Mouse (Mus musculus): ENCODE data around the gene Rock2. TPM values are rescaled to one million over a fixed set of nuclear protein-coding genes. Genes with fewer than 3 reads are reported as not detected.

Rock2 gene
- polyA plus RNA-seq, 1 experiment from 2014 or later, result 19.6 TPM

DNA sequence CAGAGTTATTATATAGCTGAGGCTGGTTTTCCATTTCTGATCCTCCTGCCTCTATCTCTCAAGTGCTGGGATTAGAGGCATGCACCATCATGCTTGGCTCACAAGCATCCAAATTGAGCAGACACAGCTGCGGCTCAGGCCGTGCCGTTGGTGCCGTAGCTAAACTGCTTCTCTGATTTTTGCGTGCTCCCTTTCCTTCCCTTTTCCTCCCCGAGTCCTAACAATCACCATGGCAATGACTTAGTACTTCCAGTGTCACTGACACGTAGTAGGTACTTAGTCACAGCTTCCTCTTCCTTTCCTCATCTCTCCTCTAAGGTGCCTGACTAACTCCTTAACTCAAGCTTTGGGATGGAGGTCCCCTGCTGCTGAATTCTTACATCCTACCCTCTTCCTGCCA is 19.0 kb upstream of the Rock2 start:
- H3K9me3 ChIP-seq, result no peaks in the 10 kb centered on the region
- no peak for DNase-seq (ENCODE audit: low spot score)
- peaks cover 58% of the 10 kb centered on the region for H3K4me1 ChIP-seq
- H3K36me3 ChIP-seq, result no peaks in the 10 kb centered on the region
- H3K4me3 ChIP-seq, result no peak overlapping the region
- no peaks in the 10 kb centered on the region for H3K27me3 ChIP-seq (ENCODE audit: insufficient read depth, poor library complexity, severe bottlenecking)
- 63% methylated on average over 7 of the region's 7 CpGs for WGBS
- H3K27ac ChIP-seq, result no peak overlapping the region; the same call in 1 of the 2 replicates

- no peak for DNase-seq (ENCODE audit: low spot score)
- Histone ChIP-seq H3K27ac (peak overlapping the region; percentile 67), H3K27me3 (ENCODE audit: insufficient read depth, poor library complexity, severe bottlenecking) (no peaks in the 10 kb centered on the region), H3K4me1 (peaks cover 54% of the 10 kb centered on the region), H3K9me3 (no peaks in the 10 kb centered on the region), H3K36me3 (no peaks in the 10 kb centered on the region), H3K4me3 (no peak overlapping the region)
- 37% methylated on average over 3 of the region's 3 CpGs for WGBS
These were observed 18.0 kb upstream of the Rock2 start for GRCm38 (mm10) chr12:16876667-16877066.

- 48% methylated on average over 5 of the region's 5 CpGs for WGBS
- Histone ChIP-seq H3K27me3 (ENCODE audit: insufficient read depth, poor library complexity, severe bottlenecking) (no peaks in the 10 kb centered on the region), H3K9me3 (no peaks in the 10 kb centered on the region), H3K36me3 (no peaks in the 10 kb centered on the region), H3K4me3 (no peak overlapping the region), H3K27ac (peak overlapping the region; percentile 67), H3K4me1 (peaks cover 54% of the 10 kb centered on the region)
- no peak for DNase-seq (ENCODE audit: low spot score)
These were observed 17.6 kb upstream of the Rock2 start for GRCm38 (mm10) chr12:16877141-16877540.

DNA sequence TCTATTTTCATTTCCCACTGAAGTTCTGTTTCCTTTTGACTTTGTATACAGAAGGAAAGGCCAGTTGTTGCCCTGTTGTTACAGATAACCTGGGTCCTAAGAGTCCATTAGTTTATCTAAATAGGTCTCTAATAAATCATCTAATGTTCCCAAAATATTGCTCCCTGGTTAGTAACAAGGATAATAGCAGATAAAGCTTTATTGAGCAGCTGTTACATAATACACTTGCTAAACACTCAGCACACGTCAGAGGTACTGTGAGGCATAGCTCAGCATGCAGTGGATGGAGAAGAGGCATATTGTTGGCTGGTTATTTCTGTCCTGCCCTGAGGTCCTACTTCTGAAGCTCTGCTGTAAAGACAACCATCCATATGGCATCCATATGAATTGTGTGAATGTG is 17.0 kb upstream of the Rock2 start:
- no peak overlapping the region for H3K4me3 ChIP-seq
- no peaks in the 10 kb centered on the region for H3K27me3 ChIP-seq (ENCODE audit: insufficient read depth, poor library complexity, severe bottlenecking)
- peaks cover 59% of the 10 kb centered on the region for H3K4me1 ChIP-seq
- no peak for DNase-seq (ENCODE audit: low spot score)
- H3K9me3 ChIP-seq, result no peaks in the 10 kb centered on the region
- 29% methylated on average over 1 of the region's 1 CpGs for WGBS
- no peaks in the 10 kb centered on the region for H3K36me3 ChIP-seq
- H3K27ac ChIP-seq, result no peak overlapping the region

DNA sequence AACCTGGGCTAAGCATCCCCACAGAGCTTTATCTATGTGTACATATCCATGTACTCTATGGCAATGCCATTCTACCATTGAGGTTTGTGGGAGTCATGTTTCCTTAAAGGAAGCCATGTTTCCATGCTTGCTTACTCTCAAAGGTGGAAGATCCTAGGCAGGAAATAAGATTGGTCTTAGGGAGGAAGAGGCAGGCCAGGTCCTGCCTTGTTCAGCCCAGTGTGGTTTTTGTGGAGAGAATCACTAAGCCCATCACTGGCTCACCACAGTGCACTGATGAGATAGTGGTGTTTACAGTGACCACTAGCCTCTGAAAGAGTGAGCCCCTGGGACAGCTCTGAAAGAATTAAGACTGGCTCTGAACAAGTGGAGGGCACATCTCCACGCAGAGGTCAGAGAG is 15.3 kb upstream of the Rock2 start:
- WGBS, result 69% methylated on average over 1 of the region's 1 CpGs
- peaks cover 54% of the 10 kb centered on the region for H3K4me1 ChIP-seq

DNA sequence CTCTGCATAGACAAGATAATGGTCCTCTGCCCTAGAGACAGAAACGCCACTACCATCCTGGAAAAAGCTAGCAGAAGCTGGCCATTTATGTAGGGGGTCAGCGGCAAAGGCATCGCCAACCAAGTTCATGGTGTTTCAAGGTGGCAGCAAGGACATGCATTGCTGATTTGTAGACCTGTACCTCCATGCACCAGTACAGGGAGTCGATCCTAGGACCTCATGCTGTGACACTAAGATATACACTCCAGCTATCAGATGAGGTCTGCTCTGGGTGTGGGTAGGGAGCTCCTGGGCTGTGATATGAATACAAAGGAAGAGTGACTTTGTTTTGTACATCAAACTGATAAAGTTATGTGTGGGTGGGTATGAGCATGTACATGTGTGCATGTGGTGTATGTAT is 14.6 kb upstream of the Rock2 start:
- no peaks in the 10 kb centered on the region for H3K27me3 ChIP-seq (ENCODE audit: insufficient read depth, poor library complexity, severe bottlenecking)
- WGBS, result 73% methylated on average over 4 of the region's 4 CpGs
- no peak overlapping the region for H3K4me3 ChIP-seq
- H3K9me3 ChIP-seq, result no peaks in the 10 kb centered on the region
- no peak for DNase-seq (ENCODE audit: low spot score)
- H3K36me3 ChIP-seq, result no peaks in the 10 kb centered on the region
- peaks cover 46% of the 10 kb centered on the region for H3K4me1 ChIP-seq
- H3K27ac ChIP-seq, result no peak overlapping the region

More for the DNA sequence above, 15.3 kb upstream of the Rock2 start:
- Histone ChIP-seq H3K36me3 (no peaks in the 10 kb centered on the region), H3K4me3 (no peak overlapping the region), H3K27ac (no peak overlapping the region), H3K27me3 (ENCODE audit: insufficient read depth, poor library complexity, severe bottlenecking) (no peaks in the 10 kb centered on the region), H3K9me3 (no peaks in the 10 kb centered on the region)
- DNase-seq (ENCODE audit: low spot score), result no peak

DNA sequence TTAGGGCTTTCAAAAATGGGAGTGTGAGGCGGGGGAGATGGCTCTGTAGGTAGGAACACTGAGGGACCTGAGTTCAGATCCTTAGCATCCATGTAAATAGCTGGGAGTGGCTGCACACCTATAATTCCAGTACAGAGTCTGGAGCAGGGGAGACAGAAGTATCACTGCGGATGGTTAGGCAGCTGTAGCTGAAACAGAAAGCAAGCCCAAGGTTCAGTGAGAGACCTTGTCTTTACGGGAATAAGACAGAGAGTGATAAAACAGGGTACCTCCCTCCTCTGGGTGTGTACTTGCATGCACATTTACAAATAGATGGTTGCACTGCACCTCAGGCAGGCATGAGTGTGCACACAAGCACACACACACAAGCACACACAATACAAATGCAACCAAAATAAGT is 12.3 kb upstream of the Rock2 start:
- no peaks in the 10 kb centered on the region for H3K9me3 ChIP-seq
- H3K4me1 ChIP-seq, result peaks cover 35% of the 10 kb centered on the region
- H3K4me3 ChIP-seq, result no peak overlapping the region
- no peak for DNase-seq (ENCODE audit: low spot score)
- no peaks in the 10 kb centered on the region for H3K27me3 ChIP-seq (ENCODE audit: insufficient read depth, poor library complexity, severe bottlenecking)
- H3K36me3 ChIP-seq, result no peaks in the 10 kb centered on the region
- 71% methylated on average over 3 of the region's 3 CpGs for WGBS
- H3K27ac ChIP-seq, result 0 out of 2 replicates have a peak overlapping the region, but pooled peaks have one; percentile 75

- 41% methylated on average over 7 of the region's 7 CpGs for WGBS
- Histone ChIP-seq H3K4me1 (peaks cover 32% of the 10 kb centered on the region), H3K27ac (peak overlapping the region; percentile 75), H3K36me3 (no peaks in the 10 kb centered on the region), H3K9me3 (no peaks in the 10 kb centered on the region), H3K27me3 (ENCODE audit: insufficient read depth, poor library complexity, severe bottlenecking) (no peaks in the 10 kb centered on the region), H3K4me3 (no peak overlapping the region)
- DNase-seq (ENCODE audit: low spot score), result peak; percentile 77
These were observed 11.6 kb upstream of the Rock2 start for GRCm38 (mm10) chr12:16883111-16883510.

GRCm38 (mm10) chr12:16884534-16884933 is 10.2 kb upstream of the Rock2 start:
- H3K4me1 ChIP-seq, result peaks cover 24% of the 10 kb centered on the region
- 82% methylated on average over 4 of the region's 4 CpGs for WGBS
- H3K27ac ChIP-seq, result no peak overlapping the region
- H3K36me3 ChIP-seq, result no peaks in the 10 kb centered on the region
- DNase-seq (ENCODE audit: low spot score), result peak; percentile 58
- no peak overlapping the region for H3K4me3 ChIP-seq
- no peaks in the 10 kb centered on the region for H3K27me3 ChIP-seq (ENCODE audit: insufficient read depth, poor library complexity, severe bottlenecking)
- no peaks in the 10 kb centered on the region for H3K9me3 ChIP-seq

DNA sequence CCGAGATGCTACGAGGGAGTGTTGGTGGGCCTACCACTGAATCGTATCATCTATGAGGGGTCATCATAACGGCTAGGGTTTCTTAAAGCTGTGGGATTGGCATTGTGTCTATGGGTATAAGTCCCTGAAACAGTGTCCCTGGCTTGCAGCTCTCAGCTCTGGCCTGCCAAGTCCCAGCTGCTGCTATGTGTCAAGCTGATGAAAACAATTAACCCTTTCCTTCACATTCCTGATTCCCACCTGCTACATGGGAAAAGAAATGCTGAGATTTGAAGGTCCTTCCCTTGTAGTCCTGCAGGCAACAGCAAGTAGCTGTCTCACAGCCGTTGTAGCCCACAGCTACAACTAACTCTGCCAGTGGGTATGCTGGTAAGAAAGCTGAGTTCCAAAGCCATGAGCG is 8.3 kb upstream of the Rock2 start:
- no peak overlapping the region for H3K27ac ChIP-seq
- H3K4me3 ChIP-seq, result no peak overlapping the region
- H3K36me3 ChIP-seq, result no peaks in the 10 kb centered on the region
- H3K27me3 ChIP-seq (ENCODE audit: insufficient read depth, poor library complexity, severe bottlenecking), result no peaks in the 10 kb centered on the region
- WGBS, result 85% methylated on average over 6 of the region's 6 CpGs
- peak; percentile 48 for DNase-seq (ENCODE audit: low spot score)
- H3K4me1 ChIP-seq, result peaks cover 24% of the 10 kb centered on the region
- H3K9me3 ChIP-seq, result no peaks in the 10 kb centered on the region

GRCm38 (mm10) chr12:16893039-16893438 is 1.7 kb upstream of the Rock2 start:
- 79% methylated on average over 2 of the region's 2 CpGs for WGBS
- no peak for DNase-seq (ENCODE audit: low spot score)
- Histone ChIP-seq H3K4me3 (no peak overlapping the region), H3K27ac (peak overlapping the region; percentile 98; the same call in 1 of the 2 replicates), H3K4me1 (peaks cover 31% of the 10 kb centered on the region), H3K9me3 (no peaks in the 10 kb centered on the region), H3K27me3 (ENCODE audit: insufficient read depth, poor library complexity, severe bottlenecking) (no peaks in the 10 kb centered on the region), H3K36me3 (no peaks in the 10 kb centered on the region)

- Histone ChIP-seq H3K36me3 (no peaks in the 10 kb centered on the region), H3K9me3 (no peaks in the 10 kb centered on the region), H3K27ac (peak overlapping the region; percentile 98), H3K27me3 (ENCODE audit: insufficient read depth, poor library complexity, severe bottlenecking) (no peaks in the 10 kb centered on the region), H3K4me1 (peaks cover 39% of the 10 kb centered on the region), H3K4me3 (peak overlapping the region; percentile 96)
- DNase-seq (ENCODE audit: low spot score), result no peak
- WGBS, result 4% methylated on average over 18 of the region's 18 CpGs
These were observed 869 bp upstream of the Rock2 start for GRCm38 (mm10) chr12:16893656-16894395.

DNA sequence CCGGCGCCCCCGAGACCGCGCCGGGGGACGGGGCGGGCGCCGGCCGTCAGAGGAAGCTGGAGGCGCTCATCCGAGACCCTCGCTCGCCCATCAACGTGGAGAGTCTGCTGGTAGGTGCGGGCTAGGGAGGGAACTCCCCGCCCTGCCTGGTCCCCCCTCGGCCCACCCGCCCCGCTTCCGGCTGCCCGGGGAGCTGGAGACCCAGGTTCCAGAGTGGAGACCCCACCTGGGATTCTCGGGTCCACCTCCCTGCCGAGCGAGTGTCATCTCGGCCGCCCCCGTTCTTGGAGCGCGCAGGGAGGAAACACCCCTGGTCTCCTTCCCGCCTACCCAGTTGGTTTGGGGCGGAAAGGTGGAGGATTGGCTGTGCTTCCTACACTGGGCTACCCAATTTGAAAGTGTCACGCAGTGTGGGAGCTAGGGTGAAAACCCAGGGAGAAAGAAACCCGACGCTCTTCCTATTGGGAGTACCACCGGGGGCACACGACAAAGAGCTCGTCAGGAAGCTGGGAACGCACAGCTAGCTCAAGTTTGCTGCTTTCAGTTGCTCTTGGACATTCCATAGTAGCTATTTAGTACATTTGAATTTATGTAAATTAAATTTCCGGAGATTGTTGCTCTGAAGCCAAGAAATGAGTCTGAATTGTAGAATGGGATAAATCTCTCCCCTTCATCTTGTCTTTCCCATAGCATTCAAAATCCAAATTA is 680 bp downstream of the Rock2 start:
- H3K9me3 ChIP-seq, result no peaks in the 10 kb centered on the region
- peak overlapping the region; percentile 98 for H3K27ac ChIP-seq
- peak overlapping the region; percentile 96 for H3K4me3 ChIP-seq
- DNase-seq (ENCODE audit: low spot score), result peak; percentile 81
- H3K4me1 ChIP-seq, result peaks cover 41% of the 10 kb centered on the region
- no peaks in the 10 kb centered on the region for H3K36me3 ChIP-seq
- WGBS, result under 1% methylated on average over 41 of the region's 41 CpGs
- no peaks in the 10 kb centered on the region for H3K27me3 ChIP-seq (ENCODE audit: insufficient read depth, poor library complexity, severe bottlenecking)
